Mouse (Mus musculus) limb, embryonic 13.5 days (tissue): ENCODE measurements around the gene Rec8. TPM values are rescaled to one million over a fixed set of nuclear protein-coding genes. Genes with fewer than 3 reads are reported as not detected.

ENCODE experiments used
- polyA plus RNA-seq: library from polyadenylated mRNA; unstranded; fragments of >200 nt; fragmentation: Nextera tagmentation; extraction: Ambion mirVana; gene quantifications from 2 replicates; pipeline ENCODE4 v1.2.1, GENCODE M21; 2015

Gene Rec8
- polyA plus RNA-seq, 1 experiment from 2014 or later = 7.0 TPM

Other genes starting within 250 kb of the Rec8 start
- 87.4 and 89.1 TPM in 2 replicates for gene Dhrs4, start 139.3 kb upstream of the Rec8 start, polyA plus RNA-seq
- gene Carmil3, start 127.4 kb upstream of the Rec8 start, polyA plus RNA-seq = 2.7 and 3.3 TPM in 2 replicates
- gene Cpne6, start 107.6 kb upstream of the Rec8 start, polyA plus RNA-seq = 0.32 and 0.78 TPM in 2 replicates
- not detected in 2 replicates for gene Nrl, start 93.1 kb upstream of the Rec8 start, polyA plus RNA-seq
- 36.9 and 38.0 TPM in 2 replicates for gene Pck2, start 77.8 kb upstream of the Rec8 start, polyA plus RNA-seq
- 55.9 and 58.7 TPM in 2 replicates for gene Dcaf11, start 58.0 kb upstream of the Rec8 start, polyA plus RNA-seq
- gene A730061H03Rik, start 57.6 kb upstream of the Rec8 start, polyA plus RNA-seq = 0.74 TPM in 1 of 2 replicates, not detected in the other
- gene Fitm1, start 42.4 kb upstream of the Rec8 start, polyA plus RNA-seq = 22.5 and 25.5 TPM in 2 replicates
- 145 and 150 TPM in 2 replicates for gene Psme1, start 39.9 kb upstream of the Rec8 start, polyA plus RNA-seq
- 4.9 and 5.0 TPM in 2 replicates for gene Emc9, start 32.7 kb upstream of the Rec8 start, polyA plus RNA-seq
- gene Psme2, start 26.9 kb upstream of the Rec8 start, polyA plus RNA-seq = 251 and 280 TPM in 2 replicates
- gene Rnf31, start 26.3 kb upstream of the Rec8 start, polyA plus RNA-seq = 22.5 and 23.2 TPM in 2 replicates
- 11.2 and 11.4 TPM in 2 replicates for gene Irf9, start 14.5 kb upstream of the Rec8 start, polyA plus RNA-seq
- gene Ipo4, start 17.9 kb downstream of the Rec8 start, polyA plus RNA-seq = 107 and 113 TPM in 2 replicates
- gene Gm49378, start 19.9 kb downstream of the Rec8 start, polyA plus RNA-seq = 1.3 and 1.9 TPM in 2 replicates
- 108 and 113 TPM in 2 replicates for gene Tm9sf1, start 25.8 kb downstream of the Rec8 start, polyA plus RNA-seq
- 0.91 and 1.0 TPM in 2 replicates for gene Tssk4, start 32.1 kb downstream of the Rec8 start, polyA plus RNA-seq
- 68.7 and 69.5 TPM in 2 replicates for gene Mdp1, start 42.5 kb downstream of the Rec8 start, polyA plus RNA-seq
- 70.2 and 72.7 TPM in 2 replicates for gene Gmpr2, start 53.9 kb downstream of the Rec8 start, polyA plus RNA-seq
- gene Nedd8, start 54.1 kb downstream of the Rec8 start, polyA plus RNA-seq = 606 and 624 TPM in 2 replicates
- 43.4 and 44.0 TPM in 2 replicates for gene Tinf2, start 63.8 kb downstream of the Rec8 start, polyA plus RNA-seq
- 5.0 and 5.7 TPM in 2 replicates for gene Tgm1, start 95.9 kb downstream of the Rec8 start, polyA plus RNA-seq
- 24.8 and 26.2 TPM in 2 replicates for gene Rabggta, start 104.2 kb downstream of the Rec8 start, polyA plus RNA-seq
- 78.1 and 89.9 TPM in 2 replicates for gene Dhrs1, start 127.7 kb downstream of the Rec8 start, polyA plus RNA-seq
- gene Nop9, start 127.7 kb downstream of the Rec8 start, polyA plus RNA-seq = 41.8 and 42.8 TPM in 2 replicates
- 0.45 and 0.72 TPM in 2 replicates for gene Cideb, start 140.4 kb downstream of the Rec8 start, polyA plus RNA-seq
- gene Ltb4r2, start 143.4 kb downstream of the Rec8 start, polyA plus RNA-seq = 0.36 and 0.64 TPM in 2 replicates
- 0.45 and 0.51 TPM in 2 replicates for gene Ltb4r1, start 147.9 kb downstream of the Rec8 start, polyA plus RNA-seq
- 20.9 and 25.6 TPM in 2 replicates for gene Adcy4, start 166.1 kb downstream of the Rec8 start, polyA plus RNA-seq
- gene Ripk3, start 170.8 kb downstream of the Rec8 start, polyA plus RNA-seq = 31.0 and 37.1 TPM in 2 replicates
- gene Nfatc4, start 205.1 kb downstream of the Rec8 start, polyA plus RNA-seq = 124 and 128 TPM in 2 replicates
- 28.2 and 34.2 TPM in 2 replicates for gene Nynrin, start 236.0 kb downstream of the Rec8 start, polyA plus RNA-seq